Mouse (Mus musculus): ENCODE measurements around the gene Mecom. TPM values are rescaled to one million over a fixed set of nuclear protein-coding genes. Genes with fewer than 3 reads are reported as not detected.
"Not testable (repeated sequence)": the region's sequence is repeated elsewhere in the genome, so short reads cannot be mapped to it uniquely, and the experiment has no call there.

The Mecom gene
- polyA plus RNA-seq, 1 experiment from 2014 or later = 22.4 TPM

DNA sequence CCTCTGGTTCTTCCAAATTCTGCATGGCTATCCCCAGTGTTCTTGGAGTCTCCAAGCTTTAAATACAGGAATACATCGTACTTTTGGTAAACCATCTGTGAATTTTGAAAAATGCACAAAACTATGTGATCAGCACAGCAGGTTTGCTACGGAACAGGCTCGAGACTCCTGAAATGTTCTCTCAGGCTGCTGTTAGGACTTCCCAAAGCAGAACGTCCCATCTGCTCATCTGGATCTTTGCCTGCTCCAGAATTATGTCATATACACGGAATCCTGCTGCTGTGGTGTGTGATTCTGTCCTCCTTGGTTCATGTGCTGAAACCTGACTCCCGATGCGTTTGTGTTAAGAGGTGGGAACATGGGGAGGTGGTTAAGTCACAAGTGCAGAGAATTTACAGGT lies 1.1 kb upstream of the Mecom start:
- H3K4me3 ChIP-seq = no peak overlapping the region

DNA sequence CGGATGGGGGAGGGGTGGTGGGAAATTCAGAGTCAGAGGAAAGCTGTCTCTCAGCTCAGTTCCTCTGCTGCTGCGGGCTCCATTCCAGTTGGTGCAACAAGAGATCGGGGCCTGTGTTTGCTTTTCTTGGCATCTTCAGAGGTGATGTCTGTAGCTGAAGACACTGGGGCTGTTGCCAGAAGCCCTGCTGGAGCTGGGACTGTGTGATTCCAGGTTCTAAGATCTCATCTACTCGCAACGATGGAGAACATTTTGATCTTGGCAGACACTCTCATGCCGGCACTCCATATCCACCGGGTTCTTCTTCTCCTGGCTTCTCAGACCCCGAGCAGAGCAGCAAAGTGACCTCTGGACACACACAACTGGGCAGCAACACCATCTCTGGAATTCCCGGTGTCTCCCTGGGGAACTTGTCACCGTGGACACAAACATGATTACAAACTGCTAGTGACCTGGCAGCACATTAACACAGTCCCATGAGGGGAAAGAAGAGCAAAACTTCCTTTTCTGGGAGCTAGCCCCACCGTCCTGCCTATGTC lies 908 bp downstream of the Mecom start:
- peak overlapping the region; percentile 71 for H3K27ac ChIP-seq (replicated peaks)
- WGBS = 25% methylated on average over 11 of the region's 11 CpGs
- H3K27me3 ChIP-seq (replicated peaks) = no peaks in the 10 kb centered on the region
- no peaks in the 10 kb centered on the region for H3K9me3 ChIP-seq
- H3K9ac ChIP-seq = peak overlapping the region; percentile 38; the same call in 1 of the 2 replicates
- H3K4me1 ChIP-seq = peaks cover 31% of the 10 kb centered on the region
- peak overlapping the region; percentile 68 for H3K4me2 ChIP-seq
- ATAC-seq (ENCODE audit: extremely low read depth, insufficient number of reproducible peaks, low FRiP score, low TSS enrichment) = peak; percentile 59; the same call in 1 of the 2 replicates
- peak overlapping the region; percentile 37 for H3K4me3 ChIP-seq
- H3K36me3 ChIP-seq = no peaks in the 10 kb centered on the region

More for the DNA sequence above, 1.1 kb upstream of the Mecom start:
- Histone ChIP-seq H3K36me3 (no peaks in the 10 kb centered on the region), H3K9ac (no peak overlapping the region), H3K9me3 (no peaks in the 10 kb centered on the region), H3K4me1 (peaks cover 31% of the 10 kb centered on the region), H3K4me2 (no peak overlapping the region), H3K27me3 (replicated peaks) (no peaks in the 10 kb centered on the region), H3K27ac (replicated peaks) (no peak overlapping the region)
- no peak for ATAC-seq (ENCODE audit: extremely low read depth, insufficient number of reproducible peaks, low FRiP score, low TSS enrichment)
- WGBS = 67% methylated on average over 7 of the region's 7 CpGs

DNA sequence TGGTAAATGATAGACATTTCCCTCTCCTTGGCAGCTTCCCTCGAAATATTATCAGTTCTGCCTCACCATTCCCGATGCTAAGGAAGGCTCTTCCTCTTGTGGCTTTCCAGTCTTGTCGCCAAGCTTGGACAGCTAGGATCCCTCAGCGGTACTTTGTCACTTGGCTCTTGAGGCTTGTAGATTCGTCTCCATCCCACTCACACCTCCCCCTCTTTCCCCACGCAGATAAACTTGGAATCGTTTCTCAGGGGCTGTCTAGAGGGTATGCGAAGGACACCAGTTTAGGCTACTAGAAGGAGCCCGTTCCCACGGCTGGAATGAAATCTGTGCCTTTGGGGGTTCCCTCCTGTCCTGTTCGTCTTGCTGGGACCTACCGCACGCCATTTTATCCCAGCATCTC lies 1.4 kb downstream of the Mecom start:
- 22% methylated on average over 13 of the region's 13 CpGs for WGBS
- peak overlapping the region; percentile 68 for H3K4me2 ChIP-seq
- no peaks in the 10 kb centered on the region for H3K36me3 ChIP-seq
- 0 out of 2 replicates have a peak, but pooled peaks have one; percentile 28 for ATAC-seq (ENCODE audit: extremely low read depth, insufficient number of reproducible peaks, low FRiP score, low TSS enrichment)
- H3K9ac ChIP-seq = peak overlapping the region; percentile 38; the same call in 1 of the 2 replicates
- H3K4me3 ChIP-seq = peak overlapping the region; percentile 37
- peaks cover 31% of the 10 kb centered on the region for H3K4me1 ChIP-seq
- H3K9me3 ChIP-seq = no peaks in the 10 kb centered on the region
- H3K27me3 ChIP-seq (replicated peaks) = no peaks in the 10 kb centered on the region
- peak overlapping the region; percentile 71 for H3K27ac ChIP-seq (replicated peaks)

DNA sequence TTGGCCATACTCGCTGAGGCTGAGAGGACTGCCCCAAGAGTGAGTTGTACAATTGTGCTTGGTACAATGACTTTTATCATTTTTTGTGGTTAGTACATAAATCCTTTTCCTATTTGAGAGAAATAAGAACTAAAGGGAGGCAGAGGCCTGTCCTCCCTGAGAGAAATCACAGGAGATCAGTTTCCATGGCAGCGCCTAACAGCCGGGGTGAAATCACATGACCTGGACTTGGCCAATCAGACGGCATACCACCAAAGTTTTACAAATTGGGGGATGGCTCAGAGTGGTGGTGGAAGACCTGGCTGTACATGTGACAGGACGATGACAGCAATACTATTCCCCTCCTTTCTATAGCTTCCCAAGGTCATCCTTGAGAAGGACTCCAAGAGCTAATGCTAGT lies 2.6 kb downstream of the Mecom start:
- Histone ChIP-seq H3K9ac (no peak overlapping the region), H3K27ac (replicated peaks) (no peak overlapping the region), H3K4me2 (no peak overlapping the region), H3K36me3 (no peaks in the 10 kb centered on the region), H3K4me1 (peaks cover 31% of the 10 kb centered on the region), H3K9me3 (no peaks in the 10 kb centered on the region), H3K4me3 (no peak overlapping the region), H3K27me3 (replicated peaks) (no peaks in the 10 kb centered on the region)
- no peak for ATAC-seq (ENCODE audit: extremely low read depth, insufficient number of reproducible peaks, low FRiP score, low TSS enrichment)
- 77% methylated on average over 5 of the region's 5 CpGs for WGBS

DNA sequence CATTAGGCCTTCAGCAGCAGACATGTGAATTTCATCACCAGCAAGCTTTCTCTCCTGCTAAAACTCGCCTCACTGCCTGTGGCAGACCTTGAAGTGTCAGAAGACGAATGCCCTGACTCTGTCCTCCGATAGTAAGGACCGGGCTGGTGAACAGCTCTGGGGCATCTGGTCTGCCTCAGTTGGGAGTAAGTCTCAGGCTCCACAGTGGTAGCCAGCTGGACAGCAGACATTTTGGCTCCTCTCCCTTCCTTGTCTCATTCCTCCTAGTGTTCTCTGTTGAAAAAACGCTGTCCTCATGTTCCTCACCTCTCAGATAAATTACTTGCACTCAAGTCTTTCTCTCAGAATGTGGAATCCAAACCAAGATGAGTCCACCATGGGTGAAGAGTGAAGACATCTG lies 3.5 kb downstream of the Mecom start:
- ATAC-seq (ENCODE audit: extremely low read depth, insufficient number of reproducible peaks, low FRiP score, low TSS enrichment) = no peak
- Histone ChIP-seq H3K36me3 (no peaks in the 10 kb centered on the region), H3K4me1 (peaks cover 25% of the 10 kb centered on the region), H3K9ac (no peak overlapping the region), H3K27me3 (replicated peaks) (no peaks in the 10 kb centered on the region), H3K4me2 (no peak overlapping the region), H3K9me3 (no peaks in the 10 kb centered on the region), H3K4me3 (no peak overlapping the region), H3K27ac (replicated peaks) (peak overlapping the region; percentile 28)
- 45% methylated on average over 5 of the region's 5 CpGs for WGBS

DNA sequence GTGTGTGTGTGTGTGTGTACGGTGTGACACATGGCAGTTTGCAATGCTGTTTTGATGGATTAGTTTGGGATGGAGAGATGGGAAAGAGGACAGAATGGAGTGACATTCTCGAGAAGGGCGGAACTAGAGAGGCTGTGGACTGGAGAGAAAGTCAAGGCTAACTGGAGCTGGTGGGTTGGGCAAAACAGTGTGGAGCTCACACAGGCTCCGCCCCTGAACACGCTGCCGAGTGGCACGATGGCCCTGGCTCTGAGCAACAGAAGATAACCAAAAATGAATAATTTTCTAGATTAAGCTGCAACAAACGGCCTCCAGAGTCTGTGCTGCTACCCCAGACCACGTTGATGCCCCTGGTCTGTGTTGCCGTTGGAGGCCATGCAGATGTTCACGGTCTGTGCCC lies 12.0 kb downstream of the Mecom start:
- 75% methylated on average over 11 of the region's 11 CpGs for WGBS
- Histone ChIP-seq H3K27ac (replicated peaks) (no peak overlapping the region), H3K9ac (no peak overlapping the region), H3K4me2 (no peak overlapping the region), H3K4me3 (no peak overlapping the region), H3K27me3 (replicated peaks) (no peaks in the 10 kb centered on the region), H3K9me3 (no peaks in the 10 kb centered on the region), H3K4me1 (no peaks in the 10 kb centered on the region), H3K36me3 (no peaks in the 10 kb centered on the region)
- no peak for ATAC-seq (ENCODE audit: extremely low read depth, insufficient number of reproducible peaks, low FRiP score, low TSS enrichment)

DNA sequence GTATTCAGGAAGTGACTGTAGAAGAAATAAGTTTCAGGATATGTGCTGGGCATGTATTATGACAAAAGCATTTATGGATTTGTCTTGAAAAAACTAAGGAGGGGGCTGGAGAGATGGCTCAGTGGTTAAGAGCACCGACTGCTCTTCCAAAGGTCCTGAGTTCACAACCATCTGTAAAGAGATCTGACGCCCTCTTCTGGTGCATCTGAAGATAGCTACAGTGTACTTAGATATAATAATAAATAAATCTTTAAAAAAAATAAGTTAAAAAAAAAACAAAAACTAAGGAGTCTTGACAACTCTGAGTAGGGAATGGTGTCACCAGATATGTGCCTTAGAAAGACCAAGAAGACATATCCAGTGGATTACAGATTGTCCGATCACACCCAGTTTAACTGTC lies 27.1 kb downstream of the Mecom start:
- not testable (repeated sequence) for H3K9me3 ChIP-seq; H3K9ac ChIP-seq; ATAC-seq (ENCODE audit: extremely low read depth, insufficient number of reproducible peaks, low FRiP score, low TSS enrichment); H3K27ac ChIP-seq (replicated peaks); H3K36me3 ChIP-seq; H3K4me1 ChIP-seq; H3K4me2 ChIP-seq; H3K4me3 ChIP-seq
- peaks cover 21% of the 10 kb centered on the region for H3K27me3 ChIP-seq (replicated peaks)
- 45% methylated on average over 3 of the region's 3 CpGs for WGBS

DNA sequence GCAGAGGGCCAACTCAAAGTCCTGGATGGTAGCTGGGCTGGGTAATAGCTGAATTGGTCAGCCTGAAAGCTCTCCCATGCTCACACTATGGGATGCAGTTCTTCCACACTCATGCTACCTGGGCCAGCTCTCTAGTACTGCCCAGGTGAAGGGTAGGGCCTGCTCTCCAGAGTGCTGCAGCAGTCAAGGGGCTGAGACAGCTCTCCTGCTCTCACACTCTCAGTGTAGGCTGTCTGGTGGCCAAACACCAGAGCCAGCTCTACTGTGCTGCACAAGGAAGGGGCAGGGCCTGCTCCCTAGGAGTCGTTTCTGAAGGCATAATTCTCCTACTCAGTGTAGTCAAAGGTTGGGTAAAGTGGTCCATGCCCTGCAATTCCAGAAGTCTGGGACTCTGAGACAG lies 28.4 kb downstream of the Mecom start:
- no peak overlapping the region for H3K27ac ChIP-seq (replicated peaks)
- H3K36me3 ChIP-seq = no peaks in the 10 kb centered on the region
- no peaks in the 10 kb centered on the region for H3K9me3 ChIP-seq
- no peak for ATAC-seq (ENCODE audit: extremely low read depth, insufficient number of reproducible peaks, low FRiP score, low TSS enrichment)
- 63% methylated on average over 1 of the region's 1 CpGs for WGBS
- no peak overlapping the region for H3K4me3 ChIP-seq
- H3K27me3 ChIP-seq (replicated peaks) = peaks cover 31% of the 10 kb centered on the region
- H3K4me2 ChIP-seq = no peak overlapping the region
- peaks cover 10% of the 10 kb centered on the region for H3K4me1 ChIP-seq
- H3K9ac ChIP-seq = no peak overlapping the region

DNA sequence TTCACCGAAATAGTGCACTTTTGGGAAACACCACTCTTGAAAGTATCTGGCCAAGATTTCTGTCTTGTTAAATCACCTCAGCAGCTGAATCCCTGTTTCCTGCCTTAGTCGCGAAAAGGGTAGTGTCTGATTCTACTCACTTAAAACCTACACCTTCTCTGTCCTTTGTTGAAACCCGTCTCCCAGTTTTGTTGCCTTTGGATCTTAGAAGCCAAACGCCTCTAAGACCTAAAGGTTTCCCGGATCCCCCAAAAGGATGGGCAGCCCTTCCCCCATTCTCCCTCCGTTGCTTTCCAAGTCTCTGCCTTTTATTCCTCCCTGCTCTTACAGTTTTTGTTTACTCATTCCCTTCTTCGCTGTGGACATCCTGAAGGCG lies 32.0 kb downstream of the Mecom start:
- Histone ChIP-seq H3K9ac (no peak overlapping the region), H3K9me3 (no peaks in the 10 kb centered on the region), H3K27me3 (replicated peaks) (peaks cover 67% of the 10 kb centered on the region), H3K4me1 (peaks cover 27% of the 10 kb centered on the region), H3K4me2 (peak overlapping the region; percentile 74), H3K4me3 (peak overlapping the region; percentile 56), H3K36me3 (no peaks in the 10 kb centered on the region), H3K27ac (replicated peaks) (no peak overlapping the region)
- no peak for ATAC-seq (ENCODE audit: extremely low read depth, insufficient number of reproducible peaks, low FRiP score, low TSS enrichment)
- WGBS = 9% methylated on average over 9 of the region's 9 CpGs

DNA sequence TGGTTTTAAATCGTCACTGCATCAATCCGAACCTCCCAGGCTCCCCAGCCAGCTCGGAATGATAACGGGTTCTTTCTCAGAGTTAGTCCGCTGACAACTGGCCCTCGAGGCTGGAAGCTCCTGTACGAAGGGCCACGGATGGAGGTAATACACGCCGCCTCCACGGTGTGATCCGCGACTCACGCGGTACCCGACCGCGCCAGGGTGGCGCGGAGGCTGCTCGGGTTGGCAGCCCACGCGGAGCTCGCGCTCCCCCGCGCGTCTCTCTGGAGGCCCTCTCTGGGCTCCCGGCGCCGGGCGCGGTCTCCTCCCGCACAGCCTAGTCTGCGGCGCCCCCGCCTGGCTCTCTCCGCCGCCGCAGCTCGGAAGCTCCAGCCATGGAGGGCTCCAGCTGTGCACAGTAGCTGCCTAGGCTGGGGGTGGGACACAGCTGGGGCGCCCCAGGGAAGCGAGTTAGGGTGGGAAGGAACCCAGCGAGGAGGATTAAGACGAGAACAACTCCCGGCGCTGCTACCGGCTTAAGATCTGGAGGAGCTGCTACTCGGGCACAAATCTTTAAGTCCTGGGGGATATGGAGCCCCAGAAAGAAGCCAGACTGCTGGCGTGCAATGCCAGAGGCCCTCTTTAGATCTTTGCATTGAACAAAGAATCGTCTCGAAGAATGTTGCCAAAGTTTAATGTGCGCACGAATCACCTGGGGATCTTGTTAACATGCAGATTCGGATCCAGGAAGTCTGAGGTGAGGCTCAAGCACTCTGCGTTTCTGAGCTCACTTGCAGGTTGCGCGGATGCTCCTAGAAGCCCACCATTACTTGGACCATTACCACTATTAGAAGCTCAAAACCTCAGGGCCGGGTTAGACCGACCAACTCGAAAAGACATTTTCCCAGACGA lies 32.7 kb downstream of the Mecom start:
- ATAC-seq (ENCODE audit: extremely low read depth, insufficient number of reproducible peaks, low FRiP score, low TSS enrichment) = peak; percentile 82
- Histone ChIP-seq H3K4me2 (peak overlapping the region; percentile 74), H3K4me3 (peak overlapping the region; percentile 56), H3K36me3 (no peaks in the 10 kb centered on the region), H3K27ac (replicated peaks) (peak overlapping the region; percentile 72), H3K9me3 (no peaks in the 10 kb centered on the region), H3K9ac (peak overlapping the region; percentile 82), H3K4me1 (peaks cover 29% of the 10 kb centered on the region), H3K27me3 (replicated peaks) (peaks cover 73% of the 10 kb centered on the region)
- WGBS = under 1% methylated on average over 60 of the region's 62 CpGs

DNA sequence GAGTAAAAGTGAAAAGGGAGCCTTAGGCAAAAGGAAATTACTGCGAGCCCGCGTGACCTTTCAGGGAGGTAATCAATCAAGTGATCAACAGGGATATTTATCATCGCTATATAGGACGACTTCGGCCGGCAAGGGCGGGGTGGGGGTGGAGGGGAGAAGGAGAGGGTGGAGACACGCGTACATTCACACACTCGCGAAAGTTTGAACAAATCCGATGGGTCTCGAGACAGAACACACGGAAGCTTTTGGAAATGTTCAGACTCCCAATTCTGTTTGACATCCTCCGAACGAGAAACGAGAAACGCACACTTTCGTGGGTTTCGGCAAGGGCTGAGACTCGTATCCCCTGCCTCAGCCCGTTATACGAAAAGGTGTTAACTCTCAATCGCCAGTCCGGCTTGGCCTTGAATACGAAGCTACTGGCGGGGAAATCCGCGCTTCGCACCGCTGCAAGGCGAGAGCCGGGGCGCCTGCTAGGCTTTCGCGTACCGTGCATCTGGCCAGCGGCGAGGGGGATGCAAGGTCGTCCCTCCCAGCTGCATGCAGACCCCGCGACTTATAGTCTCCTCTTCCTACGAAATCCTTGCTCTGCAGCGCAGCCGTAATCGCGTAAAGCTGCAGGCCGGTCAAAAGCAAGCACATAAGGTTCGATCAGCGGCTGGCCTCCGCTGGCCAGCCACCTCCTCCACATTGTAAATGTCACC lies 33.6 kb downstream of the Mecom start:
- Histone ChIP-seq H3K4me3 (peak overlapping the region; percentile 56), H3K27ac (replicated peaks) (peak overlapping the region; percentile 72), H3K9ac (peak overlapping the region; percentile 82), H3K9me3 (no peaks in the 10 kb centered on the region), H3K4me1 (peaks cover 36% of the 10 kb centered on the region), H3K4me2 (peak overlapping the region; percentile 74), H3K36me3 (no peaks in the 10 kb centered on the region), H3K27me3 (replicated peaks) (peaks cover 82% of the 10 kb centered on the region)
- no peak for ATAC-seq (ENCODE audit: extremely low read depth, insufficient number of reproducible peaks, low FRiP score, low TSS enrichment)
- WGBS = under 1% methylated on average over 52 of the region's 52 CpGs

Data from heart, embryonic 13.5 days (tissue).